Mouse (Mus musculus) liver, embryonic 13.5 days (tissue): Measurements from ENCODE around the gene Sh3bgrl3. TPM values are rescaled to one million over a fixed set of nuclear protein-coding genes. Genes with fewer than 3 reads are reported as not detected.
"Not testable (repeated sequence)": the region's sequence is repeated elsewhere in the genome, so short reads cannot be mapped to it uniquely, and the experiment has no call there.

Source experiments
- ATAC-seq: fragments of 200-750 bp; cut with Nextera tagmentation; 2 replicates; pipeline ENCODE4 v1.8.0; 2017; ENCODE audit warnings: low read depth, mild to moderate bottlenecking, moderate number of reproducible peaks, moderate library complexity
- DNase-seq: peaks from one replicate; pipeline ENCODE4 v3.0.0; 2022
- H3K27ac ChIP-seq: fragments of 300-500 bp; sonication (generic); 2 replicates; pipeline ENCODE4 v1.5.1; 2015; ENCODE audit warnings: moderate library complexity, mild to moderate bottlenecking, inconsistent platforms
- H3K27me3 ChIP-seq: fragments of 300-500 bp; sonication (generic); 2 replicates; pipeline ENCODE4 v1.6.1; 2015; ENCODE audit warnings: mild to moderate bottlenecking, inconsistent platforms
- H3K36me3 ChIP-seq: fragments of 300-500 bp; sonication (generic); 2 replicates; pipeline ENCODE4 v1.6.1; 2015; ENCODE audit warnings: mild to moderate bottlenecking, inconsistent platforms
- H3K4me1 ChIP-seq: fragments of 300-500 bp; sonication (generic); replicated peaks from 2 replicates; pipeline ENCODE4 v1.6.1; 2015; ENCODE audit warnings: inconsistent platforms
- H3K4me2 ChIP-seq: fragments of 300-500 bp; sonication (generic); 2 replicates; pipeline ENCODE4 v1.6.1; 2015; ENCODE audit warnings: inconsistent platforms, mild to moderate bottlenecking, moderate library complexity
- H3K4me3 ChIP-seq: fragments of 300-500 bp; sonication (generic); replicated peaks from 2 replicates; pipeline ENCODE4 v1.5.1; 2015; ENCODE audit warnings: mild to moderate bottlenecking, inconsistent platforms
- H3K9ac ChIP-seq: fragments of 300-500 bp; sonication (generic); 2 replicates; pipeline ENCODE4 v1.6.1; 2015; ENCODE audit warnings: mild to moderate bottlenecking, inconsistent platforms
- H3K9me3 ChIP-seq: fragments of 300-500 bp; sonication (generic); replicated peaks from 2 replicates; pipeline ENCODE4 v1.6.1; 2016; ENCODE audit warnings: inconsistent platforms
- WGBS: fragments of 180-500 bp; shearing (Covaris S2); methylation state at CpG from one replicate; pipeline ENCODE4 v1.1.7; 2015; ENCODE audit not compliant: insufficient replicate concordance; 5-methylcytosine and 5-hydroxymethylcytosine counted together
- polyA plus RNA-seq: library from polyadenylated mRNA; unstranded; fragments of >200 nt; fragmentation: Nextera tagmentation; extraction: Ambion mirVana; gene quantifications from 2 replicates; pipeline ENCODE4 v1.2.1, GENCODE M21; 2015

Gene Sh3bgrl3
- 158 and 171 TPM in 2 replicates for polyA plus RNA-seq

- Histone ChIP-seq H3K9me3 (no peaks in the 10 kb centered on the region), H3K4me2 (peak within 1 kb of the TSS; percentile 87), H3K27ac (peak within 1 kb of the TSS; percentile 68), H3K4me3 (peak within 1 kb of the TSS; percentile 69), H3K9ac (peak within 1 kb of the TSS; percentile 77), H3K4me1 (peaks cover 84% of the 10 kb centered on the region), H3K36me3 (peaks cover 22% of the 10 kb centered on the region), H3K27me3 (no peaks in the 10 kb centered on the region)
- ATAC-seq (peak; percentile 89), DNase-seq (peak; percentile 81)
- under 1% methylated on average over 50 of the region's 50 CpGs for WGBS
Measured at GRCm38 (mm10) chr4:134128221-134128982, at the start of gene Sh3bgrl3. Gene Sh3bgrl3, minus strand, starts transcription at chr4:134128789.

- Histone ChIP-seq H3K9ac (no peak overlapping the region), H3K27me3 (no peaks in the 10 kb centered on the region), H3K36me3 (peaks cover 38% of the 10 kb centered on the region), H3K4me2 (no peak overlapping the region), H3K9me3 (no peaks in the 10 kb centered on the region), H3K4me1 (peaks cover 1% of the 10 kb centered on the region), H3K4me3 (no peak overlapping the region), H3K27ac (no peak overlapping the region)
- ATAC-seq (no peak), DNase-seq (no peak)
- WGBS = 76% methylated on average over 3 of the region's 3 CpGs
Measured at GRCm38 (mm10) chr4:134172391-134172790, 43.8 kb upstream of the Sh3bgrl3 start.

GRCm38 (mm10) chr4:134166906-134167305 is 38.3 kb upstream of the Sh3bgrl3 start:
- no peak overlapping the region for H3K4me3 ChIP-seq
- DNase-seq = no peak
- WGBS = 87% methylated on average over 3 of the region's 3 CpGs
- H3K27ac ChIP-seq = no peak overlapping the region
- no peaks in the 10 kb centered on the region for H3K9me3 ChIP-seq
- H3K27me3 ChIP-seq = no peaks in the 10 kb centered on the region
- ATAC-seq = no peak
- H3K4me1 ChIP-seq = peaks cover 22% of the 10 kb centered on the region
- no peak overlapping the region for H3K9ac ChIP-seq
- peaks cover 41% of the 10 kb centered on the region for H3K36me3 ChIP-seq
- H3K4me2 ChIP-seq = no peak overlapping the region

- DNase-seq (no peak), ATAC-seq (peak; percentile 79)
- H3K27me3 ChIP-seq = no peaks in the 10 kb centered on the region
- peak overlapping the region; percentile 28; the same call in 1 of the 2 replicates for H3K9ac ChIP-seq
- WGBS = 69% methylated on average over 3 of the region's 3 CpGs
- H3K36me3 ChIP-seq = peaks cover 32% of the 10 kb centered on the region
- peak overlapping the region; percentile 41 for H3K4me2 ChIP-seq
- no peaks in the 10 kb centered on the region for H3K9me3 ChIP-seq
- peaks cover 22% of the 10 kb centered on the region for H3K4me1 ChIP-seq
- H3K27ac ChIP-seq = peak overlapping the region; percentile 81
- no peak overlapping the region for H3K4me3 ChIP-seq
Measured at GRCm38 (mm10) chr4:134165548-134166465, 37.2 kb upstream of the Sh3bgrl3 start.

GRCm38 (mm10) chr4:134165024-134165423 is 36.4 kb upstream of the Sh3bgrl3 start:
- 31% methylated on average over 6 of the region's 6 CpGs for WGBS
- Histone ChIP-seq H3K27ac (peak overlapping the region; percentile 81), H3K9me3 (no peaks in the 10 kb centered on the region), H3K4me1 (peaks cover 22% of the 10 kb centered on the region), H3K9ac (0 out of 2 replicates have a peak overlapping the region, but pooled peaks have one; percentile 9), H3K27me3 (no peaks in the 10 kb centered on the region), H3K36me3 (peaks cover 28% of the 10 kb centered on the region), H3K4me2 (peak overlapping the region; percentile 34; the same call in 1 of the 2 replicates), H3K4me3 (no peak overlapping the region)
- DNase-seq (no peak), ATAC-seq (peak; percentile 71)

GRCm38 (mm10) chr4:134164591-134164990 is 36.0 kb upstream of the Sh3bgrl3 start:
- peak overlapping the region; percentile 34; the same call in 1 of the 2 replicates for H3K4me2 ChIP-seq
- peaks cover 28% of the 10 kb centered on the region for H3K36me3 ChIP-seq
- DNase-seq (no peak), ATAC-seq (no peak)
- peaks cover 22% of the 10 kb centered on the region for H3K4me1 ChIP-seq
- 0 out of 2 replicates have a peak overlapping the region, but pooled peaks have one; percentile 9 for H3K9ac ChIP-seq
- H3K4me3 ChIP-seq = no peak overlapping the region
- no peaks in the 10 kb centered on the region for H3K27me3 ChIP-seq
- no peaks in the 10 kb centered on the region for H3K9me3 ChIP-seq
- WGBS = 81% methylated on average over 5 of the region's 6 CpGs
- H3K27ac ChIP-seq = peak overlapping the region; percentile 81

- Histone ChIP-seq H3K27ac (peak overlapping the region; percentile 58), H3K4me1 (peaks cover 14% of the 10 kb centered on the region), H3K36me3 (peaks cover 13% of the 10 kb centered on the region), H3K4me3 (peak overlapping the region; percentile 70), H3K4me2 (peak overlapping the region; percentile 57), H3K9ac (peak overlapping the region; percentile 74)
- 4% methylated on average over 30 of the region's 30 CpGs for WGBS
- not testable (repeated sequence) for DNase-seq, ATAC-seq, H3K9me3 ChIP-seq, H3K27me3 ChIP-seq
Measured at GRCm38 (mm10) chr4:134160071-134160470, 31.5 kb upstream of the Sh3bgrl3 start.

- H3K27me3 ChIP-seq = no peaks in the 10 kb centered on the region
- H3K9ac ChIP-seq = no peak overlapping the region
- ATAC-seq = no peak
- 72% methylated on average over 6 of the region's 6 CpGs for WGBS
- no peak overlapping the region for H3K27ac ChIP-seq
- no peak overlapping the region for H3K4me2 ChIP-seq
- peaks cover 7% of the 10 kb centered on the region for H3K4me1 ChIP-seq
- H3K36me3 ChIP-seq = peaks cover 26% of the 10 kb centered on the region
- no peaks in the 10 kb centered on the region for H3K9me3 ChIP-seq
- no peak overlapping the region for H3K4me3 ChIP-seq
- no peak for DNase-seq
Measured at GRCm38 (mm10) chr4:134158774-134159173, 30.2 kb upstream of the Sh3bgrl3 start.

GRCm38 (mm10) chr4:134157558-134157957 is 29.0 kb upstream of the Sh3bgrl3 start:
- H3K4me1 ChIP-seq = peaks cover 7% of the 10 kb centered on the region
- H3K27ac ChIP-seq = no peak overlapping the region
- H3K4me2 ChIP-seq = no peak overlapping the region
- WGBS = 83% methylated on average over 2 of the region's 2 CpGs
- no peak overlapping the region for H3K9ac ChIP-seq
- H3K9me3 ChIP-seq = no peaks in the 10 kb centered on the region
- no peaks in the 10 kb centered on the region for H3K27me3 ChIP-seq
- H3K4me3 ChIP-seq = no peak overlapping the region
- no peak for ATAC-seq
- DNase-seq = no peak
- peaks cover 36% of the 10 kb centered on the region for H3K36me3 ChIP-seq

- H3K4me1 ChIP-seq = peaks cover 7% of the 10 kb centered on the region
- DNase-seq (no peak), ATAC-seq (no peak)
- H3K27ac ChIP-seq = no peak overlapping the region
- H3K36me3 ChIP-seq = peaks cover 44% of the 10 kb centered on the region
- H3K27me3 ChIP-seq = no peaks in the 10 kb centered on the region
- 80% methylated on average over 8 of the region's 8 CpGs for WGBS
- no peaks in the 10 kb centered on the region for H3K9me3 ChIP-seq
- no peak overlapping the region for H3K4me3 ChIP-seq
- no peak overlapping the region for H3K9ac ChIP-seq
- no peak overlapping the region for H3K4me2 ChIP-seq
Measured at GRCm38 (mm10) chr4:134156744-134157143, 28.2 kb upstream of the Sh3bgrl3 start.

GRCm38 (mm10) chr4:134155961-134156465 is 27.4 kb upstream of the Sh3bgrl3 start:
- H3K27me3 ChIP-seq = no peaks in the 10 kb centered on the region
- H3K4me1 ChIP-seq = peaks cover 7% of the 10 kb centered on the region
- H3K4me3 ChIP-seq = no peak overlapping the region
- ATAC-seq (no peak), DNase-seq (no peak)
- WGBS = 83% methylated on average over 10 of the region's 10 CpGs
- peaks cover 52% of the 10 kb centered on the region for H3K36me3 ChIP-seq
- H3K9ac ChIP-seq = no peak overlapping the region
- H3K9me3 ChIP-seq = no peaks in the 10 kb centered on the region
- H3K4me2 ChIP-seq = no peak overlapping the region
- H3K27ac ChIP-seq = no peak overlapping the region
